Mouse (Mus musculus) heart, postnatal 0 days (tissue): ENCODE measurements around the gene Dhrs7.

Experiments used
- CTCF ChIP-seq: IDR thresholded peaks from 2 replicates; pipeline ENCODE4 v1.5.1; 2016; ENCODE audit warnings: antibody characterized with exemption, control low read depth, low read depth
- EP300 ChIP-seq: IDR thresholded peaks from 2 replicates; pipeline ENCODE4 v1.6.1; 2016; ENCODE audit warnings: antibody characterized with exemption, low read depth

DNA sequence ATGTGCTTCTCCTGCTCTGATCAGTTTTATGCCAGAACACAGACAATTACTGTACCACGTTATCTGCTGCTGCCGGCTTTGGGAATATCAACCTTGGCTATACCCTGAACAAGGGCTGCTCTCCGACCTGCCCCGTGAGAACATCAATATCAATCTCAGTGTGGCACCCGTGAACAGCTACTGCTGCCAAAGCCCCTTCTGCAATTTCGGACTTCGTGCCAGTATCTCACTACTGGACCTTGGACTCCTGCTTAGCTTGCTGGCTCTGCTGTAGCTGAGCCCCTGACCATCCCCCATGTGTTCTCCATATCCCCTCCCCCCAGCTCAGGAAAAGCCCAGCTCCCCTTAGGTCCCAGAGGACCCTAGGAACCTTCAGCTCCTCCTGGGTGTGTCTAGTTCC, 43.9 kb downstream of the Dhrs7 start:
- TF ChIP-seq EP300 (no peak), CTCF (no peak)
